In the genomic region with DNA sequence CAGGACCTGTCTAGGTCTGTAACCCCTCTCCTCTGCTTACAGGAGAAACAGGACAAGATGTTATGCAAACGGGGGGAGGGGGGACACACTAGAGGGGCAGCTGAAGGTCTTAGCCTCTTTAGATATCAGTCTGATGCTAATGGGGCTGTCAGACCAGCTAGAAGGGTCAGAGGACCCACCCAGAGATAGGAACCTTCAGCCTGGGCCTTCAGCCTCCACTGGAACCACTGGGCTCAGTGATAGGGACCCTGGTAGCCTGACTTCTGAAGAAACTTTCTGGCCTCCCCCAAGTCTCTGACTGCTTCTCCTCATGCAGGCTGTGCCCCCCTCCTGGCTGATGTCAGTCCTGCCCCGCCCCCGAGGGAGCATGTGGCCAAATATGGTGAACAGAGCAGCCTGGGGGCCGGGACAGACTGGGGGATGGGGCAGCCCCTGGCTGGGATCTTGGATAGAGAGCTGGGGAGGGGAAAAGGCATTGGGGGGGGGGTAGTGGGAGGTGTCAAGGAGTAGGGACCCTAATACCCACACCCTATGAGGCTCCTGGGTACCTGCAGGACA, we compare ENCODE assay signal across 9 mouse cellular contexts. TPM values are rescaled to one million over a fixed set of nuclear protein-coding genes. Genes with fewer than 3 reads are reported as not detected.
DNase-seq lines count a peak whose midpoint lies in the region; ATAC-seq lines count a peak whose summit lies in the region.
"Had no signal": no experiment of that assay in that cellular context is flagged by ENCODE, and none has a peak within 500 bp of the region (broad histone marks: within the 10 kb centered on the region; RNA-seq: fewer than 3 reads in every experiment).

No protein-coding gene starts in this region.

- 0 out of 2 replicates have a peak, but pooled peaks cover 4% of the 10 kb centered on the region for H3K36me3 ChIP-seq in midbrain, embryonic 13.5 days
- H3K36me3 ChIP-seq in midbrain, embryonic 10.5 days, result peaks cover 20% of the 10 kb centered on the region
- peaks cover 12% of the 10 kb centered on the region for H3K36me3 ChIP-seq in heart, embryonic 13.5 days
- peaks cover 8% of the 10 kb centered on the region; the same call in 1 of the 2 replicates for H3K36me3 ChIP-seq in stomach, embryonic 16.5 days (ENCODE audit: control insufficient read depth, insufficient read depth, low read length)

- H3K27ac ChIP-seq in midbrain, embryonic 13.5 days, result no peak overlapping the region
- H3K27ac ChIP-seq in midbrain, embryonic 10.5 days (replicated peaks), result no peak overlapping the region
- H3K27ac ChIP-seq in heart, embryonic 13.5 days (replicated peaks), result peak overlapping the region; percentile 89
- peak overlapping the region; percentile 99 for H3K27ac ChIP-seq in stomach, embryonic 16.5 days (ENCODE audit: low read length)

- peak overlapping the region; percentile 28; the same call in 1 of the 2 replicates for H3K9ac ChIP-seq in midbrain, embryonic 13.5 days (replicated peaks)
- H3K9ac ChIP-seq in heart, embryonic 13.5 days, result peak overlapping the region; percentile 77
- peak overlapping the region; percentile 71 for H3K9ac ChIP-seq in stomach, embryonic 16.5 days (ENCODE audit: low read length)

- 46% methylated on average over 4 of the region's 4 CpGs for WGBS in midbrain, embryonic 13.5 days
- WGBS in midbrain, embryonic 10.5 days, result 37% methylated on average over 4 of the region's 4 CpGs
- WGBS in heart, embryonic 13.5 days, result 6% methylated on average over 4 of the region's 4 CpGs
- WGBS in stomach, embryonic 16.5 days, result 22% methylated on average over 4 of the region's 4 CpGs

- peaks cover 39% of the 10 kb centered on the region for H3K4me1 ChIP-seq in midbrain, embryonic 13.5 days (replicated peaks)
- peaks cover 66% of the 10 kb centered on the region for H3K4me1 ChIP-seq in midbrain, embryonic 10.5 days
- peaks cover 91% of the 10 kb centered on the region for H3K4me1 ChIP-seq in heart, embryonic 13.5 days
- peaks cover 89% of the 10 kb centered on the region for H3K4me1 ChIP-seq in stomach, embryonic 16.5 days (ENCODE audit: control insufficient read depth, insufficient read depth, low read length)

- no peaks in the 10 kb centered on the region for H3K9me3 ChIP-seq in midbrain, embryonic 13.5 days
- no peaks in the 10 kb centered on the region for H3K9me3 ChIP-seq in midbrain, embryonic 10.5 days (replicated peaks)
- H3K9me3 ChIP-seq in heart, embryonic 13.5 days, result no peaks in the 10 kb centered on the region
- H3K9me3 ChIP-seq in stomach, embryonic 16.5 days (replicated peaks; ENCODE audit: control insufficient read depth, low read length), result no peaks in the 10 kb centered on the region
- H3K9me3 ChIP-seq: megakaryocyte, embryonic 14.5 days had no signal

- peaks cover 9% of the 10 kb centered on the region; the same call in 1 of the 2 replicates for H3K27me3 ChIP-seq in midbrain, embryonic 13.5 days
- H3K27me3 ChIP-seq in midbrain, embryonic 10.5 days (ENCODE audit: low read depth, poor library complexity, severe bottlenecking), result peaks cover 78% of the 10 kb centered on the region
- no peaks in the 10 kb centered on the region for H3K27me3 ChIP-seq in heart, embryonic 13.5 days (replicated peaks)
- no peaks in the 10 kb centered on the region for H3K27me3 ChIP-seq in stomach, embryonic 16.5 days (ENCODE audit: control insufficient read depth, insufficient read depth, low read length)

- no peak for ATAC-seq in midbrain, embryonic 13.5 days
- no peak for ATAC-seq in heart, embryonic 13.5 days (ENCODE audit: extremely low read depth, insufficient number of reproducible peaks, low FRiP score, low TSS enrichment)
- peak; percentile 31; the same call in 1 of the 2 replicates for ATAC-seq in stomach, embryonic 16.5 days (ENCODE audit: insufficient read depth, low FRiP score)
- ATAC-seq: forebrain, embryonic 16.5 days had no signal

- DNase-seq in midbrain, embryonic 10.5 days (ENCODE audit: low spot score), result no peak
- DNase-seq in kidney, postnatal 25 days, result peak; percentile 45 to 55
- no peak for DNase-seq in cerebellum, adult 9-10 months
- no peak for DNase-seq in cerebellum, postnatal 10 days

- H3K4me2 ChIP-seq in midbrain, embryonic 13.5 days (replicated peaks), result no peak overlapping the region
- H3K4me2 ChIP-seq in heart, embryonic 13.5 days, result peak overlapping the region; percentile 59
- H3K4me2 ChIP-seq in stomach, embryonic 16.5 days (ENCODE audit: low read depth, low read length), result peak overlapping the region; percentile 60

- no peak overlapping the region for H3K4me3 ChIP-seq in midbrain, embryonic 13.5 days (replicated peaks)
- H3K4me3 ChIP-seq in midbrain, embryonic 10.5 days, result no peak overlapping the region
- no peak overlapping the region for H3K4me3 ChIP-seq in heart, embryonic 13.5 days
- no peak overlapping the region for H3K4me3 ChIP-seq in stomach, embryonic 16.5 days (replicated peaks; ENCODE audit: low read length)
- H3K4me3 ChIP-seq: megakaryocyte, embryonic 14.5 days had no signal

RNA-seq across cellular contexts. Expression of a gene that starts 6.5 kb away (rescaled TPM):
- 1.9 and 2.9 TPM in 2 replicates for polyA plus RNA-seq in midbrain, embryonic 13.5 days (2015; fragmentation: Nextera tagmentation; extraction: Ambion mirVana)
- polyA plus RNA-seq in midbrain, embryonic 10.5 days (2016; fragmentation: Nextera tagmentation; extraction: Ambion mirVana), result 5.0 and 5.2 TPM in 2 replicates
- polyA plus RNA-seq in heart, embryonic 13.5 days (2015; fragmentation: Nextera tagmentation; extraction: Ambion mirVana), result 5.9 and 7.3 TPM in 2 replicates
- polyA plus RNA-seq in stomach, embryonic 16.5 days (2015; fragmentation: Nextera tagmentation; extraction: Ambion mirVana), result 11.8 and 12.3 TPM in 2 replicates

RNA-seq across cellular contexts. Expression of a gene that starts 15.9 kb away (rescaled TPM):
- 382 and 387 TPM in 2 replicates for polyA plus RNA-seq in midbrain, embryonic 13.5 days (2015; fragmentation: Nextera tagmentation; extraction: Ambion mirVana)
- polyA plus RNA-seq in midbrain, embryonic 10.5 days (2016; fragmentation: Nextera tagmentation; extraction: Ambion mirVana), result 426 and 489 TPM in 2 replicates
- 389 and 419 TPM in 2 replicates for polyA plus RNA-seq in heart, embryonic 13.5 days (2015; fragmentation: Nextera tagmentation; extraction: Ambion mirVana)
- polyA plus RNA-seq in stomach, embryonic 16.5 days (2015; fragmentation: Nextera tagmentation; extraction: Ambion mirVana), result 538 and 564 TPM in 2 replicates

RNA-seq across cellular contexts. Expression of a gene that starts 20.9 kb away (rescaled TPM):
- polyA plus RNA-seq in midbrain, embryonic 13.5 days (2015; fragmentation: Nextera tagmentation; extraction: Ambion mirVana), result 1.7 and 2.6 TPM in 2 replicates
- polyA plus RNA-seq in midbrain, embryonic 10.5 days (2016; fragmentation: Nextera tagmentation; extraction: Ambion mirVana), result 2.8 and 5.0 TPM in 2 replicates
- polyA plus RNA-seq in heart, embryonic 13.5 days (2015; fragmentation: Nextera tagmentation; extraction: Ambion mirVana), result 4.1 TPM in 2 replicates
- 4.6 and 5.4 TPM in 2 replicates for polyA plus RNA-seq in stomach, embryonic 16.5 days (2015; fragmentation: Nextera tagmentation; extraction: Ambion mirVana)

RNA-seq across cellular contexts. Expression of a gene that starts 30.8 kb away (rescaled TPM):
- 20.2 and 26.9 TPM in 2 replicates for polyA plus RNA-seq in midbrain, embryonic 13.5 days (2015; fragmentation: Nextera tagmentation; extraction: Ambion mirVana)
- polyA plus RNA-seq in midbrain, embryonic 10.5 days (2016; fragmentation: Nextera tagmentation; extraction: Ambion mirVana), result 28.2 and 30.8 TPM in 2 replicates
- polyA plus RNA-seq in heart, embryonic 13.5 days (2015; fragmentation: Nextera tagmentation; extraction: Ambion mirVana), result 19.3 and 22.2 TPM in 2 replicates
- 19.0 and 20.4 TPM in 2 replicates for polyA plus RNA-seq in stomach, embryonic 16.5 days (2015; fragmentation: Nextera tagmentation; extraction: Ambion mirVana)

Comparison
In these comparisons a context has a peak if more than half of its experiments do, and no peak if none do; other contexts are left out.
1. H3K27ac ChIP-seq: peak in heart, embryonic 13.5 days (single experiment) and stomach, embryonic 16.5 days (single experiment); none in midbrain, embryonic 13.5 days (single experiment) and midbrain, embryonic 10.5 days (single experiment).
2. DNase-seq: peak in kidney, postnatal 25 days (2 of 2); none in midbrain, embryonic 10.5 days (single experiment), cerebellum, adult 9-10 months (single experiment) and cerebellum, postnatal 10 days (0 of 2).
3. Peak in every context shown above with its lines, with median percentiles within 50 percentile points of each other: H3K9ac ChIP-seq.